Mouse (Mus musculus): ENCODE measurements around the gene Lect2. TPM values are rescaled to one million over a fixed set of nuclear protein-coding genes. Genes with fewer than 3 reads are reported as not detected.

Lect2 gene
- polyA plus RNA-seq (2015; fragmentation: Nextera tagmentation; extraction: Ambion mirVana): not detected in 2 replicates

GRCm38 (mm10) chr13:56548401-56548800 is at the start of gene Lect2:
TSS of gene Lect2 (minus strand) at chr13:56548502.

GRCm38 (mm10) chr13:56522081-56522820 is 26.1 kb downstream of the Lect2 start, which contains the start of gene Fbxl21:
TSS of gene Fbxl21 (plus strand) at chr13:56522472.

Other genes starting within 250 kb of the Lect2 start
- not detected in 2 replicates for gene Gm3045, start 121.9 kb downstream of the Lect2 start, polyA plus RNA-seq (2015; fragmentation: Nextera tagmentation; extraction: Ambion mirVana)
- 0.06 and 0.10 TPM in 2 replicates for gene Slc25a48, start 110.1 kb downstream of the Lect2 start, polyA plus RNA-seq (2015; fragmentation: Nextera tagmentation; extraction: Ambion mirVana)
- gene Il9, start 66.3 kb downstream of the Lect2 start, polyA plus RNA-seq (2015; fragmentation: Nextera tagmentation; extraction: Ambion mirVana): not detected in 2 replicates
- gene Fbxl21, start 26.0 kb downstream of the Lect2 start, polyA plus RNA-seq (2015; fragmentation: Nextera tagmentation; extraction: Ambion mirVana): 6.0 and 7.1 TPM in 2 replicates
- 17.1 and 17.6 TPM in 2 replicates for gene Tgfbi, start 61.0 kb upstream of the Lect2 start, polyA plus RNA-seq (2015; fragmentation: Nextera tagmentation; extraction: Ambion mirVana)
- 11.4 and 15.1 TPM in 2 replicates for gene Smad5, start 154.5 kb upstream of the Lect2 start, polyA plus RNA-seq (2015; fragmentation: Nextera tagmentation; extraction: Ambion mirVana)
- 2.1 and 2.4 TPM in 2 replicates for gene Gm45623, start 205.3 kb upstream of the Lect2 start, polyA plus RNA-seq (2015; fragmentation: Nextera tagmentation; extraction: Ambion mirVana)